Mouse (Mus musculus): ENCODE measurements around the gene Klf8. TPM values are rescaled to one million over a fixed set of nuclear protein-coding genes. Genes with fewer than 3 reads are reported as not detected.
A peak's percentile ranks its signal among the peaks of the same experiment; 100 is the strongest.

Gene Klf8
- total RNA-seq, 2 experiments from 2014 or later, result 0.75 to 2.4 TPM

DNA sequence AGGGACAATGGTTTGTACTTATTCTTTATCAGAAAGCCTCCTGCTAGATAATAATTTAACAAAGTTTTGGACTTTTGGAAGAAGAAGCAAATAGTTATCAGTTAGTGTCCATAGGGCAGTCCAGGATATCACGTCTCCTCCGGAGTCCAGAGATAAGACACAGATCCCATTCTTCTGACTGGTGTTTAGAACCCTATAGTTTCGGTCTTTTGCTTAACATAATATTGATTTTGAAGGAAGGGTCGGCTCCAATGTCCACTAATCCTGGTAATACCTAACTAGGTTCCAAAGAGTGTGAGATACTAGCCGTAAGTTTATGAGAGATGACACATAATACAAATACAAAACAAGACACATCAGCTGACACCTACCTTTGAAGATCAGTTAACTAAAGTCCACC, 179.8 kb downstream of the Klf8 start:
- no peak for ATAC-seq (replicated peaks; ENCODE audit: low FRiP score, low TSS enrichment, poor library complexity, severe bottlenecking)

DNA sequence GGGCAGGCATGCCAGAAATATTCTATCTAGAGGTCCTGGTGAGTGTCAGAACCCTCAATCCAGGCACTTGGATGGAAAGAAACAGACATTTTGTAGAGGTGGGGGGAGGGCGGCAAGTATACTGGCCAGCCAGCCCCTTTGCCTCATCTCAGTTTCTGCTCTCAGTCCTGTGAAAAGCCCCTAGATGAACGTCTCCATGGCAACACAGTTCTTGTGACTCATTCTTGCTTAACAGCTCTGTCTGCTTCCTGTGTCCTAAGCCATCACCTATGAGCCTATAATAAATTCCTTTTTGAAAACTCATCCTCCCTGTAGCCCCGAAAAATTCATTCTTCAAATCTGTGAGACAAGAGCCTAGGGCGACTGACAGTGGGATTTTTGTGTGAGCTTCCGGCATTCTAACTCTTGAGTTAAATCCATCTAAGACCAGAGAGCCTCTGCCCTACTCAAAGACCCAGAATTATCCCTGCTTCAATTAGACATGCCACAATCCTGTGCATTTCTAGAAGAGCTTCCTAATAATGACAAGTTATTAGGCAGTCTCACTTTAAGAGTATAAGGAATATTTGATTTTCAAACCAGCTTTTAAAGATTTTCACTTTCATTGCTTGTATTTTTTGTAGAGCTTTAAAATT, 196.5 kb downstream of the Klf8 start:
- no peak for ATAC-seq (replicated peaks; ENCODE audit: low FRiP score, low TSS enrichment, poor library complexity, severe bottlenecking)

DNA sequence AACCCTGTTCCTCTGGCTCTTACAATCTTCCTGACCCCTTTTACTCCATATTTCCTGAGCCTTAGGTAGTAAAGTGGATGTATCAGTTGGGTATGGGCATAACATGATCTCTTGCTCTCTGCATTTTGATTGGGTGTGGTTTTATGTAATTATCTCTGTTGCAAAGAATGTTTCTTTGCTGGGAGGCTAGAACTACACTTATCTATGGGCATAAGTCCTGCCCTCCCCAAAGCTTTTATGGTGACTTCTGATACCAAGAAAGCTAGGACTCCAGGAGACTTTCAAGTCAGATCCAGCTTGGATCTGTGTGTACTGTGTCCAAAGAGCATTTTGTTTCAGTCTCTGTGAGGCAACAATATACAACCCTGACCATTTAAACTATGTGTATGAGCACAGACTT, 202.3 kb downstream of the Klf8 start:
- ATAC-seq (replicated peaks; ENCODE audit: low FRiP score, low TSS enrichment, poor library complexity, severe bottlenecking), result peak; percentile 75

DNA sequence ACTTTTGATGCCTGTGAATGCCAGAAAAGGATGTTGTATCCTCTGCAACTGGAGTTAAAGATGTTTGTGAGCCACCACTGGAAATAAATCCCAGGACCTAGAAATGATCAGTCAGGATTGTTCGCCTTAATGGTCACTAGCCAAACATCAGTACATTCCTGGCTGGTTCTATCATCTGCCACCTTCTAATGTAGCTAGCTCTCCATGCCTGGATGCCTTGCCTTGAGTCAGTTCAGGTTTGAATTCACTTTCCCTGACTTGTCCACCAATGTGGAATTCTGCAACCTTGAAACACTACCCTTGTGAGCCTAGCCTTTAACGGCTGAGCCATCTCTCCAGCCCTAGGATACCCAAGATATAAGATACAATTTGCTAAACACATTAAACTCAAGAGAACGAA, 202.8 kb downstream of the Klf8 start:
- no peak for ATAC-seq (replicated peaks; ENCODE audit: low FRiP score, low TSS enrichment, poor library complexity, severe bottlenecking)

Other genes starting within 250 kb of the Klf8 start
- gene Usp51, start 231.0 kb upstream of the Klf8 start, total RNA-seq (2014; fragmentation: Nextera tagmentation), result 0.42 and 1.1 TPM in 2 replicates
- gene Usp51, start 231.0 kb upstream of the Klf8 start, total RNA-seq (2017), result 0.57 and 2.0 TPM in 2 replicates
- gene Mageh1, start 199.9 kb upstream of the Klf8 start, total RNA-seq (2014; fragmentation: Nextera tagmentation), result 0.98 TPM in 1 of 2 replicates, not detected in the other
- gene Mageh1, start 199.9 kb upstream of the Klf8 start, total RNA-seq (2017), result 1.3 and 3.9 TPM in 2 replicates
- gene Foxr2, start 118.7 kb upstream of the Klf8 start, total RNA-seq (2014; fragmentation: Nextera tagmentation), result not detected in 2 replicates
- not detected in 2 replicates for gene Foxr2, start 118.7 kb upstream of the Klf8 start, total RNA-seq (2017)
- 5.7 and 6.8 TPM in 2 replicates for gene Rragb, start 97.5 kb upstream of the Klf8 start, total RNA-seq (2014; fragmentation: Nextera tagmentation)
- gene Rragb, start 97.5 kb upstream of the Klf8 start, total RNA-seq (2017), result 3.3 and 9.1 TPM in 2 replicates